8 mouse cellular contexts compared by ENCODE assay signal in the genomic region with DNA sequence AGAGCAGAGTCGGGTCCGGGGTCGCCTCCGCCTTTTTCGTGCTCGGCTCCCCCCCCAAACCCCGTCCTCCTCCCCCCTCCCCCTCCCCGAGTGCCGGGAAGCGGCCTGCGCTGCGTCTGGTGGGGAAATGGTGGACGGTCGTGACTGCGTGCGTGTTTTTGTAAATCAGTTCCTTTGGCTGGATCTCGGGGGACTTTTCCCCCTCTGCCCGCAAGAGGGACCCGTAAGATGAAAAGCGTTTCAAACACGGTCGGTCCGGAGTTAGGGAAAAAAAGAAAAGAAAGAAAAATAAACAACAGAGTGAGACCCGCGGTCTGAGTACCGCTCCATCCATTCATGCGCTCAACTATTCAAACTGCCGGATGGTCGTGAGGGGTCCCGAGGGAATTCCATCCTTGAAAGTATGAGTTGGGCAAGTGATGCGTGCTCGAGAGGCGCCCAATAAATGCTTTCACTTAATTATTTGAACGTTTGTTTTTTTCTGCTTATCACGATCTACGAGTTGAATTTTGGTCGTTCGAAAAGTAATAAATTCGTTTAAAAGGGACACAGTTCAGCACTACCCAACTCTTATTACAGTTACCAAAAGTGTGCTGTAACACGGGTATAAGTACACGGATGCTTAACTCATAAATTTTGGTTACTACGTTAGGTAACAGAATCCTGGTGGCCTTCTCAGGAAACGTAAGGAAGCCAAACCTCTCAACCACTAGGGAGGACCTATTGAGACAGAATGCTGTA. TPM values are rescaled to one million over a fixed set of nuclear protein-coding genes. Genes with fewer than 3 reads are reported as not detected.
A peak's percentile ranks its signal among the peaks of the same experiment; 100 is the strongest.
DNase-seq lines count a peak whose midpoint lies in the region; ATAC-seq and TF ChIP-seq lines count a peak whose summit lies in the region.

No protein-coding gene starts in this region.

- WGBS in heart, embryonic 16.5 days: 14% methylated on average over 39 of the region's 43 CpGs
- WGBS in embryonic facial prominence, embryonic 11.5 days: 22% methylated on average over 27 of the region's 43 CpGs
- WGBS in intestine, embryonic 14.5 days: 11% methylated on average over 41 of the region's 43 CpGs
- WGBS in midbrain, embryonic 16.5 days: 20% methylated on average over 43 of the region's 43 CpGs

- no peaks in the 10 kb centered on the region for H3K27me3 ChIP-seq in heart, embryonic 16.5 days (ENCODE audit: control insufficient read depth, insufficient read depth, low read length)
- no peaks in the 10 kb centered on the region for H3K27me3 ChIP-seq in E14TG2a.4 (ENCODE audit: insufficient read depth, low read length)
- no peaks in the 10 kb centered on the region for H3K27me3 ChIP-seq in embryonic facial prominence, embryonic 11.5 days (ENCODE audit: control insufficient read depth, insufficient read depth, low read length)
- H3K27me3 ChIP-seq in intestine, embryonic 14.5 days (replicated peaks; ENCODE audit: control insufficient read depth, insufficient read depth, low read length): no peaks in the 10 kb centered on the region
- H3K27me3 ChIP-seq in midbrain, embryonic 16.5 days (ENCODE audit: control insufficient read depth, insufficient read depth, low read depth, low read length): no peaks in the 10 kb centered on the region

- no peaks in the 10 kb centered on the region for H3K9me3 ChIP-seq in heart, embryonic 16.5 days (replicated peaks; ENCODE audit: control insufficient read depth, low read length)
- H3K9me3 ChIP-seq in E14TG2a.4 (ENCODE audit: low read length): no peaks in the 10 kb centered on the region
- H3K9me3 ChIP-seq in embryonic facial prominence, embryonic 11.5 days (replicated peaks; ENCODE audit: control insufficient read depth, low read length): no peaks in the 10 kb centered on the region
- no peaks in the 10 kb centered on the region for H3K9me3 ChIP-seq in intestine, embryonic 14.5 days (ENCODE audit: control insufficient read depth, low read length)
- no peaks in the 10 kb centered on the region for H3K9me3 ChIP-seq in midbrain, embryonic 16.5 days (replicated peaks; ENCODE audit: control insufficient read depth, low read length, poor library complexity, severe bottlenecking)

- peak overlapping the region; percentile 90 for H3K27ac ChIP-seq in heart, embryonic 16.5 days (ENCODE audit: low read length)
- peak overlapping the region; percentile 73 for H3K27ac ChIP-seq in embryonic facial prominence, embryonic 11.5 days (replicated peaks; ENCODE audit: low read depth, low read length)
- H3K27ac ChIP-seq in intestine, embryonic 14.5 days (ENCODE audit: low read depth): peak overlapping the region; percentile 85
- peak overlapping the region; percentile 91 for H3K27ac ChIP-seq in midbrain, embryonic 16.5 days (ENCODE audit: low read length)

- DNase-seq in heart, adult 9 months (ENCODE audit: low spot score in 2 of 2): no peak
- peak; percentile 66 for DNase-seq in embryonic facial prominence, embryonic 11.5 days (ENCODE audit: low spot score)
- no peak for DNase-seq in intestine, embryonic 14.5 days (ENCODE audit: low spot score)
- no peak for DNase-seq in cerebellum, adult 8-10 months
- no peak for DNase-seq in right cerebral cortex, postnatal 10 days (ENCODE audit: low spot score in 2 of 2)

- peak overlapping the region; percentile 60 for H3K4me3 ChIP-seq in heart, embryonic 16.5 days (ENCODE audit: low read length)
- H3K4me3 ChIP-seq in E14TG2a.4 (replicated peaks; ENCODE audit: low read length): peak overlapping the region; percentile 81
- peak overlapping the region; percentile 49 for H3K4me3 ChIP-seq in embryonic facial prominence, embryonic 11.5 days (ENCODE audit: low read depth, low read length)
- H3K4me3 ChIP-seq in intestine, embryonic 14.5 days (ENCODE audit: low read depth, low read length): peak overlapping the region; percentile 55
- H3K4me3 ChIP-seq in midbrain, embryonic 16.5 days (ENCODE audit: low read depth, low read length): peak overlapping the region; percentile 51

- no peaks in the 10 kb centered on the region for H3K36me3 ChIP-seq in heart, embryonic 16.5 days (ENCODE audit: control insufficient read depth, insufficient read depth)
- H3K36me3 ChIP-seq in E14TG2a.4 (ENCODE audit: insufficient read depth, low read length): peaks cover 13% of the 10 kb centered on the region
- no peaks in the 10 kb centered on the region for H3K36me3 ChIP-seq in embryonic facial prominence, embryonic 11.5 days (replicated peaks; ENCODE audit: control insufficient read depth, insufficient read depth, low read depth, low read length)
- H3K36me3 ChIP-seq in intestine, embryonic 14.5 days (ENCODE audit: control insufficient read depth, insufficient read depth, low read length): no peaks in the 10 kb centered on the region
- H3K36me3 ChIP-seq in midbrain, embryonic 16.5 days (ENCODE audit: control insufficient read depth, insufficient read depth, low read length): no peaks in the 10 kb centered on the region; the same call in 1 of the 2 replicates

- TF ChIP-seq CTCF in E14TG2a.4 (conservative IDR thresholded peaks at IDR 0.05; ENCODE audit: low read length): no peak

- peak overlapping the region; percentile 69 for H3K4me2 ChIP-seq in heart, embryonic 16.5 days (ENCODE audit: low read depth, low read length)
- peak overlapping the region; percentile 29 for H3K4me2 ChIP-seq in embryonic facial prominence, embryonic 11.5 days (ENCODE audit: low read depth, low read length)
- peak overlapping the region; percentile 48 for H3K4me2 ChIP-seq in intestine, embryonic 14.5 days (ENCODE audit: low read length)
- peak overlapping the region; percentile 58 for H3K4me2 ChIP-seq in midbrain, embryonic 16.5 days (ENCODE audit: low read length)

- H3K9ac ChIP-seq in heart, embryonic 16.5 days (ENCODE audit: low read length): peak overlapping the region; percentile 78
- H3K9ac ChIP-seq in embryonic facial prominence, embryonic 11.5 days (replicated peaks; ENCODE audit: low read length): peak overlapping the region; percentile 61
- peak overlapping the region; percentile 55 for H3K9ac ChIP-seq in intestine, embryonic 14.5 days (ENCODE audit: low read length)
- peak overlapping the region; percentile 65 for H3K9ac ChIP-seq in midbrain, embryonic 16.5 days (ENCODE audit: low read depth, low read length)

- peaks cover 4% of the 10 kb centered on the region; the same call in 1 of the 2 replicates for H3K4me1 ChIP-seq in heart, embryonic 16.5 days (ENCODE audit: control insufficient read depth, insufficient read depth, low read length)
- H3K4me1 ChIP-seq in E14TG2a.4 (replicated peaks; ENCODE audit: low read depth, low read length): peaks cover 23% of the 10 kb centered on the region
- no peaks in the 10 kb centered on the region for H3K4me1 ChIP-seq in embryonic facial prominence, embryonic 11.5 days (ENCODE audit: control insufficient read depth, insufficient read depth, low read length)
- no peaks in the 10 kb centered on the region for H3K4me1 ChIP-seq in intestine, embryonic 14.5 days (replicated peaks; ENCODE audit: control insufficient read depth, insufficient read depth, low read length)
- H3K4me1 ChIP-seq in midbrain, embryonic 16.5 days (ENCODE audit: control insufficient read depth, insufficient read depth, low read length): peaks cover 17% of the 10 kb centered on the region

- ATAC-seq in heart, embryonic 16.5 days (replicated peaks; ENCODE audit: extremely low read depth, insufficient read depth, low FRiP score): peak; percentile 82
- ATAC-seq in embryonic facial prominence, embryonic 11.5 days (replicated peaks; ENCODE audit: insufficient number of reproducible peaks, low FRiP score, low TSS enrichment, low read depth): peak; percentile 79
- peak; percentile 82 for ATAC-seq in intestine, embryonic 14.5 days (replicated peaks; ENCODE audit: low FRiP score, low TSS enrichment, low read depth)
- ATAC-seq in midbrain, embryonic 16.5 days: peak; percentile 89

RNA-seq across cellular contexts. Expression of a gene that starts 0.6 kb away (rescaled TPM):
- polyA plus RNA-seq in heart, embryonic 16.5 days (2015; fragmentation: Nextera tagmentation; extraction: Ambion mirVana): 118 and 146 TPM in 2 replicates
- 163 and 167 TPM in 2 replicates for polyA plus RNA-seq in embryonic facial prominence, embryonic 11.5 days (2014; fragmentation: Nextera tagmentation; extraction: Ambion mirVana)
- polyA plus RNA-seq in intestine, embryonic 14.5 days (2014; fragmentation: Nextera tagmentation; extraction: Ambion mirVana): 84.7 and 93.2 TPM in 2 replicates
- 143 and 151 TPM in 2 replicates for polyA plus RNA-seq in midbrain, embryonic 16.5 days (2015; fragmentation: Nextera tagmentation; extraction: Ambion mirVana)

RNA-seq across cellular contexts. Expression of a gene that starts 0.6 kb away (rescaled TPM):
- polyA plus RNA-seq in heart, embryonic 16.5 days (2015; fragmentation: Nextera tagmentation; extraction: Ambion mirVana): 2.4 and 2.7 TPM in 2 replicates
- 3.5 and 5.1 TPM in 2 replicates for polyA plus RNA-seq in embryonic facial prominence, embryonic 11.5 days (2014; fragmentation: Nextera tagmentation; extraction: Ambion mirVana)
- polyA plus RNA-seq in intestine, embryonic 14.5 days (2014; fragmentation: Nextera tagmentation; extraction: Ambion mirVana): 7.1 and 7.4 TPM in 2 replicates
- polyA plus RNA-seq in midbrain, embryonic 16.5 days (2015; fragmentation: Nextera tagmentation; extraction: Ambion mirVana): 3.2 and 3.8 TPM in 2 replicates

RNA-seq across cellular contexts. Expression of a gene that starts 16.1 kb away (rescaled TPM):
- 172 and 221 TPM in 2 replicates for polyA plus RNA-seq in heart, embryonic 16.5 days (2015; fragmentation: Nextera tagmentation; extraction: Ambion mirVana)
- 355 and 372 TPM in 2 replicates for polyA plus RNA-seq in embryonic facial prominence, embryonic 11.5 days (2014; fragmentation: Nextera tagmentation; extraction: Ambion mirVana)
- polyA plus RNA-seq in intestine, embryonic 14.5 days (2014; fragmentation: Nextera tagmentation; extraction: Ambion mirVana): 523 and 609 TPM in 2 replicates
- polyA plus RNA-seq in midbrain, embryonic 16.5 days (2015; fragmentation: Nextera tagmentation; extraction: Ambion mirVana): 144 and 152 TPM in 2 replicates

RNA-seq across cellular contexts. Expression of a gene that starts 18.2 kb away (rescaled TPM):
- 0.89 and 1.6 TPM in 2 replicates for polyA plus RNA-seq in heart, embryonic 16.5 days (2015; fragmentation: Nextera tagmentation; extraction: Ambion mirVana)
- 0.81 and 1.4 TPM in 2 replicates for polyA plus RNA-seq in embryonic facial prominence, embryonic 11.5 days (2014; fragmentation: Nextera tagmentation; extraction: Ambion mirVana)
- polyA plus RNA-seq in intestine, embryonic 14.5 days (2014; fragmentation: Nextera tagmentation; extraction: Ambion mirVana): 0.76 and 0.77 TPM in 2 replicates
- 0.26 and 0.36 TPM in 2 replicates for polyA plus RNA-seq in midbrain, embryonic 16.5 days (2015; fragmentation: Nextera tagmentation; extraction: Ambion mirVana)

RNA-seq across cellular contexts. Expression of a gene that starts 59.9 kb away (rescaled TPM):
- polyA plus RNA-seq in heart, embryonic 16.5 days (2015; fragmentation: Nextera tagmentation; extraction: Ambion mirVana): 80.5 and 81.6 TPM in 2 replicates
- 91.8 and 92.4 TPM in 2 replicates for polyA plus RNA-seq in embryonic facial prominence, embryonic 11.5 days (2014; fragmentation: Nextera tagmentation; extraction: Ambion mirVana)
- polyA plus RNA-seq in intestine, embryonic 14.5 days (2014; fragmentation: Nextera tagmentation; extraction: Ambion mirVana): 115 and 122 TPM in 2 replicates
- polyA plus RNA-seq in midbrain, embryonic 16.5 days (2015; fragmentation: Nextera tagmentation; extraction: Ambion mirVana): 40.7 and 40.8 TPM in 2 replicates
